Mouse (Mus musculus): ENCODE results near the gene Igdcc3. TPM values are rescaled to one million over a fixed set of nuclear protein-coding genes. Genes with fewer than 3 reads are reported as not detected.

Gene Igdcc3
- polyA plus RNA-seq, 2 experiments: 1.1 to 1.2 TPM

DNA sequence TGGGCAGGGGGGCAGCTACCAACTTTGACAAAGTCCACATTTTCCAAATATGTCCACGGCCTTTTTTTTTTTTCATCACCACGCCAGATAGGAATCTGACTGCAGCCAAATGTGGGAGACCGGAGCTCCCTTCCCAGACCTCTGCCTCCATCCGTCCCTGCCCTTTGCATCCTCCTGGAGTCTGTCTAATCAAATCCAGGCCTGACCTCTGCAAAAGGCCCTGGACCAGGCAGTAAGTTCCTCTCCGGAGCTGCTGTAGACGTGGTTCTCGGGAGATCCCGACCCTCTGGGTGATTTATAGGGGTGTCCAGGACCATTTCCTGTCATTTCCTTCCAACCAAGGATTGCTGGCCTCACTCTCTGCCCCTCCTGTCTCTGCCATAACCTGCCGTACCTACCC lies 31.7 kb downstream of the Igdcc3 start:
- Histone ChIP-seq H3K4me1 (ENCODE audit: control insufficient read depth, insufficient read depth, low read length) (peaks cover 15% of the 10 kb centered on the region), H3K4me3 (replicated peaks; ENCODE audit: low read length) (no peak overlapping the region), H3K9ac (ENCODE audit: low read depth, low read length, severe bottlenecking) (no peak overlapping the region), H3K36me3 (ENCODE audit: control insufficient read depth, insufficient read depth, low read length) (no peaks in the 10 kb centered on the region), H3K27me3 (ENCODE audit: control insufficient read depth, insufficient read depth, low read length) (peaks cover 22% of the 10 kb centered on the region), H3K9me3 (ENCODE audit: control insufficient read depth, low read length) (no peaks in the 10 kb centered on the region), H3K4me2 (replicated peaks; ENCODE audit: low read depth, low read length, severe bottlenecking) (no peak overlapping the region), H3K27ac (replicated peaks; ENCODE audit: low read depth, low read length) (no peak overlapping the region)
- WGBS: 23% methylated on average over 9 of the region's 9 CpGs
- no peak for TF ChIP-seq POLR2A (IDR thresholded peaks at IDR 0.05; ENCODE audit: borderline replicate concordance, extremely low read depth, insufficient read depth, insufficient read length)
- ATAC-seq (ENCODE audit: low FRiP score, low read depth) (no peak), DNase-seq (ENCODE audit: low spot score) (no peak)

DNA sequence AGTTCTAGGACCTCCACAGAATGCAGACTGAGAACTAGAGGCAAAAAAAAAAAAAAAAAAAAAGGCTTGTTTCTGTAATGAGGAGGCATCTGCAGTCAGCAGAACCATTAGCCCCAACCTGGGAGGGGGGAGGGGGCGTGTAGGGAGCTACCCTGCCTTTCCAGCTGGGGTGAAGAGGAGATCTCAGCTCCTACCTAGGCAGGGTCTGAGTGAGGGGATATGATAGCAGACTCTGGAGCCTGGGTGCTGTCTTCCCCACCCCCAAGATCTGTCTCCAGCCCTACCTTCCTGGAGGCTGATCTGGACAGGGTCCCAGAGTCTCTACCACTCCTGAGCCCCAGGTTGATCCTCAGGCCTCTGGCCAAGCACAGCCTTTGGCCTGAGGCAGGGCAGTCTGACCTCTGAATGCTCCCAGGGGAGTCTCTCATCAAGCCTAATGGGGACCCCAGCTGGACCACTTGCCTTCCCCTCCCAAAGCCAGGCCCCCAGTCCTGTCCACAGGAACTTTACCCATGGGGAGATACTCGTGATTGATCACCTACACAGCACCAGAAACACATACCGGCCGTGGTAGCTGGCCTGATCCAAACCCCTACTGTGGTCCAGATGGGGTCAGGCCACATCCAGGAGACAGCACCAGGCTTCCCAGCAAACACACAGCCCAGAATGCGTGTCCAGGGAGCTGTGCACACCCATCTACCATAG lies 34.4 kb downstream of the Igdcc3 start:
- no peak for ATAC-seq (ENCODE audit: low FRiP score, low read depth)
- H3K9ac ChIP-seq (ENCODE audit: low read depth, low read length, severe bottlenecking): no peak overlapping the region

DNA sequence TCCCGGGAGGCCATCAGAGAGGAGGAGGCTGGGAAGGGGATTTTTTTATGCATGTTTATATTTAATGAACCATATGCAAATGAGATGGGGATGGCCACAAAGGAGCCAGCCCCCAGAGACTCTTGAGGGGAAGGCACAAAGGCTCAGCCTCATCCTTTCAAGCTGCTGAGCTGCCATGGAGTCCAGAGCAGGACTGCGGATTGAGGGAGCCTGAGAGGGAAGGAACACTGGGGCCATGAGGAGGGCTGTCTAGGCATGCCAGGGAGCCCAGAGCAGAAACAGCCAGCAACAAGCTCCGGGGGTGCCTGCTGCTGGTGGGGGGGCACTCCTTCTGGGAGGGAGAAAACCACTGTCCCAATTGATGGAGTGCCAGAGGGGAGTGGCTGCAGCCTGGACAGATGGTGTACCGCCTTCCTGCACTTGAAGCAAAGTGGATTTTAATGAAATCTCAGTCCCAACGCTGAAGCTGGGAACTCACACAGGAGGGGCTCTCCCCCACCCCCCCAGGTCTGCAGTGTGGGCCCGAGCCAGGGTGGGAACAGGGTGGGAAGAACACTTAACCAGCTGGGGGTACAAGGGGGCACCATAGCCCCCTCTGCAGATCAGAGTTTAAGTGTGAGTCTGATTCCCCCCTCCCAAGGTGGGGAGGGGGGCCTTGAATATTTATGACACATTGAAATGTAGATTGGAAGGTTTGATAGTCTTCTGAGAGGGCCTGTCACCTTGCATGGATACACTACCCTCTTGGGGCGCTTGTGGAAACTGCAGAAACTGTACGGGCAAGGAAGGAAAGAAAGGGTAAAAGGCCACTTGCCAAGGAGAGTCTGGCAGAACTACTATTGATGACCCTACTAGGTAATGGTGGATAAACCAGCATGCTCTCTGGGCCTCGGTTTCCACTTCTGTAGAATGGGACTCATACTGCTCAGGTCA lies 35.2 kb downstream of the Igdcc3 start:
- H3K4me1 ChIP-seq (ENCODE audit: control insufficient read depth, insufficient read depth, low read length): peaks cover 15% of the 10 kb centered on the region
- ATAC-seq (ENCODE audit: low FRiP score, low read depth) (no peak), DNase-seq (ENCODE audit: low spot score) (no peak)
- TF ChIP-seq POLR2A (IDR thresholded peaks at IDR 0.05; ENCODE audit: borderline replicate concordance, extremely low read depth, insufficient read depth, insufficient read length): no peak
- peaks cover 29% of the 10 kb centered on the region for H3K27me3 ChIP-seq (ENCODE audit: control insufficient read depth, insufficient read depth, low read length)
- no peak overlapping the region for H3K9ac ChIP-seq (ENCODE audit: low read depth, low read length, severe bottlenecking)
- H3K36me3 ChIP-seq (ENCODE audit: control insufficient read depth, insufficient read depth, low read length): no peaks in the 10 kb centered on the region
- no peak overlapping the region for H3K4me3 ChIP-seq (replicated peaks; ENCODE audit: low read length)
- H3K27ac ChIP-seq (replicated peaks; ENCODE audit: low read depth, low read length): no peak overlapping the region
- H3K4me2 ChIP-seq (replicated peaks; ENCODE audit: low read depth, low read length, severe bottlenecking): no peak overlapping the region
- 32% methylated on average over 9 of the region's 9 CpGs for WGBS
- no peaks in the 10 kb centered on the region for H3K9me3 ChIP-seq (ENCODE audit: control insufficient read depth, low read length)

More for the DNA sequence above, 34.4 kb downstream of the Igdcc3 start:
- H3K4me1 ChIP-seq (ENCODE audit: control insufficient read depth, insufficient read depth, low read length): peaks cover 14% of the 10 kb centered on the region
- H3K4me2 ChIP-seq (replicated peaks; ENCODE audit: low read depth, low read length, severe bottlenecking): no peak overlapping the region
- peaks cover 29% of the 10 kb centered on the region for H3K27me3 ChIP-seq (ENCODE audit: control insufficient read depth, insufficient read depth, low read length)
- no peak for DNase-seq (ENCODE audit: low spot score)
- H3K4me3 ChIP-seq (replicated peaks; ENCODE audit: low read length): no peak overlapping the region
- no peaks in the 10 kb centered on the region for H3K9me3 ChIP-seq (ENCODE audit: control insufficient read depth, low read length)
- H3K27ac ChIP-seq (replicated peaks; ENCODE audit: low read depth, low read length): no peak overlapping the region
- 24% methylated on average over 5 of the region's 5 CpGs for WGBS
- no peak for TF ChIP-seq POLR2A (IDR thresholded peaks at IDR 0.05; ENCODE audit: borderline replicate concordance, extremely low read depth, insufficient read depth, insufficient read length)
- H3K36me3 ChIP-seq (ENCODE audit: control insufficient read depth, insufficient read depth, low read length): no peaks in the 10 kb centered on the region

DNA sequence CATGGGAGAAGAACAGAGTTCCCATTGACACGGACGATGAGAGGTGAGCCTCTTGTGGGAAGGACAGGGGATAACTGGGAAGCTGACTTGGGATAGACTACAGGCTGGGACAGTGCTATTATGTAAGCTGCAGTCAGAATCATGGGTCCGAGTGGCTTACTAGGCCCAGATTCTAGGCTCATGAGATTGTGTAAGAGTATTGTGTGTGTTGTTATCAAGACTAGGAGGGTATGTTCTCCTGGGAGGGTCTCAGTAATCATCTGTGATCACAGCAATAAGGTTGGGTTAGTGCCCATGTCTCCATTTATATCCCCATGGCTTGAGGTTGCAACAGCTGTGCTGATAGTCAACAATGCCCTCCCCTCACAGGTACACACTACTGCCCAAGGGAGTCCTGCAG lies 36.5 kb downstream of the Igdcc3 start:
- no peak for TF ChIP-seq POLR2A (IDR thresholded peaks at IDR 0.05; ENCODE audit: borderline replicate concordance, extremely low read depth, insufficient read depth, insufficient read length)
- no peaks in the 10 kb centered on the region for H3K36me3 ChIP-seq (ENCODE audit: control insufficient read depth, insufficient read depth, low read length)
- DNase-seq (ENCODE audit: low spot score) (no peak), ATAC-seq (ENCODE audit: low FRiP score, low read depth) (no peak)
- no peak overlapping the region for H3K4me3 ChIP-seq (replicated peaks; ENCODE audit: low read length)
- WGBS: 69% methylated on average over 3 of the region's 3 CpGs
- H3K27me3 ChIP-seq (ENCODE audit: control insufficient read depth, insufficient read depth, low read length): peaks cover 27% of the 10 kb centered on the region
- H3K9me3 ChIP-seq (ENCODE audit: control insufficient read depth, low read length): no peaks in the 10 kb centered on the region
- peaks cover 15% of the 10 kb centered on the region for H3K4me1 ChIP-seq (ENCODE audit: control insufficient read depth, insufficient read depth, low read length)
- no peak overlapping the region for H3K27ac ChIP-seq (replicated peaks; ENCODE audit: low read depth, low read length)
- H3K4me2 ChIP-seq (replicated peaks; ENCODE audit: low read depth, low read length, severe bottlenecking): no peak overlapping the region
- H3K9ac ChIP-seq (ENCODE audit: low read depth, low read length, severe bottlenecking): no peak overlapping the region

DNA sequence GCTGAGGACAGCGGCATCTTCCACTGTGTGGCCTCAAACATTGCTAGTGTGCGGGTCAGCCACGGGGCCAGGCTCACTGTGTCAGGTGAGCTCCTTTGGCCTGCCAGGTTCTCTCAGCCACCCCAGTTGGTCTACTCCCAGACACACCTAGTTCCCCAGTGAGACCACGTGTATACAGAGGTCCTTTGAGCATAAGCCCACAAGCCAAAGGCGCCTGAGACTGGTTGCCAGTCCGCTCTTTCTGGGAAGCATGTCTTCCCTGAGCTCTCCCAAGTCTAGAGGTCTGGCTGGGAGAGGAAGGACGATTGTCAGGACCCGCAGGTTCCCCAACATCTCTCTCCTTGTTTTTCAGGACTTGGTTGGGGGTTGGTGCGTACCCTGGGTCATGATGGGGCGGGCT lies 36.9 kb downstream of the Igdcc3 start:
- Histone ChIP-seq H3K4me1 (ENCODE audit: control insufficient read depth, insufficient read depth, low read length) (peaks cover 15% of the 10 kb centered on the region), H3K36me3 (ENCODE audit: control insufficient read depth, insufficient read depth, low read length) (no peaks in the 10 kb centered on the region)
- 62% methylated on average over 10 of the region's 10 CpGs for WGBS

More for the DNA sequence above, 36.9 kb downstream of the Igdcc3 start:
- Histone ChIP-seq H3K4me2 (replicated peaks; ENCODE audit: low read depth, low read length, severe bottlenecking) (no peak overlapping the region), H3K9me3 (ENCODE audit: control insufficient read depth, low read length) (no peaks in the 10 kb centered on the region), H3K9ac (ENCODE audit: low read depth, low read length, severe bottlenecking) (no peak overlapping the region), H3K27ac (replicated peaks; ENCODE audit: low read depth, low read length) (no peak overlapping the region), H3K27me3 (ENCODE audit: control insufficient read depth, insufficient read depth, low read length) (peaks cover 23% of the 10 kb centered on the region), H3K4me3 (replicated peaks; ENCODE audit: low read length) (no peak overlapping the region)
- ATAC-seq (ENCODE audit: low FRiP score, low read depth): no peak
- no peak for TF ChIP-seq POLR2A (IDR thresholded peaks at IDR 0.05; ENCODE audit: borderline replicate concordance, extremely low read depth, insufficient read depth, insufficient read length)
- no peak for DNase-seq (ENCODE audit: low spot score)
